Mouse (Mus musculus): ENCODE measurements at regions not wholly inside any gene's neighbourhood (a gene's known extent, or its start where the extent isn't known, plus 50 kb on each side); places are given as distances from the start of the nearest gene placed in this dataset.
A peak's percentile ranks its signal among the peaks of the same experiment; 100 is the strongest.

- H3K36me3 ChIP-seq: no peaks in the 10 kb centered on the region
- H3K9ac ChIP-seq: no peak overlapping the region
- 29% methylated on average over 5 of the region's 5 CpGs for WGBS
- H3K9me3 ChIP-seq: no peaks in the 10 kb centered on the region
- no peak overlapping the region for H3K4me2 ChIP-seq
- H3K4me1 ChIP-seq: peaks cover 14% of the 10 kb centered on the region
- H3K27ac ChIP-seq: no peak overlapping the region
- ATAC-seq (ENCODE audit: insufficient read depth, low FRiP score, low read depth): no peak
- H3K27me3 ChIP-seq (replicated peaks): no peaks in the 10 kb centered on the region
- no peak overlapping the region for H3K4me3 ChIP-seq (replicated peaks)
Observed at GRCm38 (mm10) chr12:27182397-27183375, 159.7 kb downstream of the Sox11 start.

DNA sequence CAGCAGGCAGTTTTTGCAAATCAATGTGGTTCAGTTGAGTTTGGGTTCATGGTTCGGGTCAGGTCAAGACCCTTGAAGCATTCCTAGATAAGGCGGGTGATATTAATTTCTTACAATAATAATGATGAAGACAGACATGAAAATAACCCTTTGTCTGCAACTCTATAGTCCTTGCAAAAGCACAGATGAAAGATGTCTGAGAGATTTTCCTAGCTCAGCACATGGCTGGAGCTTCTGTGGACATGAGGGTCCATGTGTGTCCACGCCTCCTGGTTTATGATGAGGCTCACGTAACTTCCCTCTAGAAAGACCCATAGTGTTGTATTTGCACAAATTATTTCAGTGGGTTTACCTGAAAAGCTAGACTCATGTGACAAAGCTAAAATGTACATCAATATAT lies 168.8 kb downstream of the Sox11 start:
- no peaks in the 10 kb centered on the region for H3K9me3 ChIP-seq
- 83% methylated on average over 4 of the region's 4 CpGs for WGBS
- no peaks in the 10 kb centered on the region for H3K27me3 ChIP-seq (replicated peaks)
- H3K4me3 ChIP-seq (replicated peaks): no peak overlapping the region
- H3K4me2 ChIP-seq: no peak overlapping the region
- H3K27ac ChIP-seq: no peak overlapping the region
- no peak overlapping the region for H3K9ac ChIP-seq
- H3K4me1 ChIP-seq: no peaks in the 10 kb centered on the region
- ATAC-seq (ENCODE audit: insufficient read depth, low FRiP score, low read depth): no peak
- no peaks in the 10 kb centered on the region for H3K36me3 ChIP-seq

GRCm38 (mm10) chr12:27173151-27173550 lies 169.2 kb downstream of the Sox11 start:
- 79% methylated on average over 4 of the region's 4 CpGs for WGBS
- no peaks in the 10 kb centered on the region for H3K4me1 ChIP-seq
- no peak overlapping the region for H3K27ac ChIP-seq
- no peaks in the 10 kb centered on the region for H3K9me3 ChIP-seq
- ATAC-seq (ENCODE audit: insufficient read depth, low FRiP score, low read depth): no peak
- H3K4me2 ChIP-seq: no peak overlapping the region
- no peaks in the 10 kb centered on the region for H3K36me3 ChIP-seq
- H3K9ac ChIP-seq: no peak overlapping the region
- H3K27me3 ChIP-seq (replicated peaks): no peaks in the 10 kb centered on the region
- H3K4me3 ChIP-seq (replicated peaks): no peak overlapping the region

GRCm38 (mm10) chr12:27171595-27171994 lies 170.8 kb downstream of the Sox11 start:
- ATAC-seq (ENCODE audit: insufficient read depth, low FRiP score, low read depth): no peak

DNA sequence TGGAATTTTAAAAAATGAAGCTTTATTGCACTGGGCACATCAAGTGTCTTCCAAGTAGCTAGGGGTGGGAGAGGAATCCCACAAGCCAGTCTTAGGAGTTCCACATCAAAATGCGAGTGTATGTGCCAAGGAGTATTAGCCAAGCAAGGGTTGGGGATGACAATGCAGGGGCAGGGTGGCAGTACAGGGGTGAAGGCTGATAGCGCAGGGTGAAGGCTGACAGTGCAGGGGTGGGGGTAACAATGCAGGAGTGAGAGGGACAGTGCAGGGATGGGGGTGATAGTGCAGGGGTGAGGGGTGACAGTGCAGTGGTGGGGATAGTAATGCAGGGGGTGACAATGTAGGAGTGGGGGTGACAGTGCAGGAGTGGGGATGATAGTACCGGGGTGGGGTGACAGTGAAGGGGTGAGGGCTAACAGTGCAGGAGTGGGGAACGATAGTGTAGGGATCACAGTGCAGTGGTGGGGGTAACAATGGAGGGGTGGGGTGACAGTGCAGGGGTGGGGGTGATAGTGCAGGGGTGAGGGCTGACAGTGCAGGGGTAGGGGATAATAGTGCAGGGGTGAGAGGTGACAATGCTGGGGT lies 177.4 kb downstream of the Sox11 start:
- no peak overlapping the region for H3K9ac ChIP-seq
- peak; percentile 14; the same call in 1 of the 2 replicates for ATAC-seq (ENCODE audit: insufficient read depth, low FRiP score, low read depth)
- no peaks in the 10 kb centered on the region for H3K27me3 ChIP-seq (replicated peaks)
- no peak overlapping the region for H3K4me3 ChIP-seq (replicated peaks)
- WGBS: 86% methylated on average over 4 of the region's 4 CpGs
- H3K27ac ChIP-seq: no peak overlapping the region
- no peaks in the 10 kb centered on the region for H3K9me3 ChIP-seq
- H3K36me3 ChIP-seq: no peaks in the 10 kb centered on the region
- no peak overlapping the region for H3K4me2 ChIP-seq
- H3K4me1 ChIP-seq: no peaks in the 10 kb centered on the region

More at GRCm38 (mm10) chr12:27171595-27171994, 170.8 kb downstream of the Sox11 start:
- Histone ChIP-seq H3K4me2 (no peak overlapping the region), H3K36me3 (no peaks in the 10 kb centered on the region), H3K4me3 (replicated peaks) (no peak overlapping the region), H3K27me3 (replicated peaks) (no peaks in the 10 kb centered on the region), H3K9ac (no peak overlapping the region), H3K27ac (no peak overlapping the region), H3K9me3 (no peaks in the 10 kb centered on the region), H3K4me1 (no peaks in the 10 kb centered on the region)

DNA sequence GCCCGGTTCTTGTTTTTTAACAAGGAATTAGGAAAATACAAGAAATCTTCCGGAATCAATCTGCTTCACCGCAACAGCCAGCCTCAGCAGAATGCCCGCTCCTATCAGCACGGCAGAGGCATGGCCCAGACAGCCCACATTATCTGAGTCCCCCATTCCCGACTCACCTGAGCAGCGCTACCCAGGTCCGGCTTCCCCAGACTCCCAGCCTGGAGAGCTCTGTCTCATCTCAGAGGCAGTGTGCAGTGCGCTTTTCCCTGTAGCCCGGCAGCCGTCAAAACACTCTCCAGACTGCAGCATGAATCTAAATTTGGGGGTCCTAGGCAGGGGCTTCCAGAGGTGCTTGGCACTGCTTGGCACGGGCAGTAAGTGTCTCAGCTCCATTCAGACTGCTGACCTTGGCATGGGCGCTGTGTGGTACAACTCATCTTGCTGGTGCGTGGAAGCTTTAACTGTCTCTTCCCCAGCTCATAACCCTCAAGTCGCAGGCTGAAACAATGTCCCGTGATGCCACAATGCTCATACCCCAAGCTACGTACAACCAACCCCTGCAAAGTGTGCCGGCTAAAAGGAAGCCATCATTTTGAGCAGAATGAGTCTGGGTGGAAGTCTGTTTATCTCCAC lies 182.2 kb downstream of the Sox11 start:
- H3K27me3 ChIP-seq (replicated peaks): no peaks in the 10 kb centered on the region
- no peaks in the 10 kb centered on the region for H3K36me3 ChIP-seq
- H3K9me3 ChIP-seq: no peaks in the 10 kb centered on the region
- no peak overlapping the region for H3K4me2 ChIP-seq
- H3K27ac ChIP-seq: no peak overlapping the region
- ATAC-seq (ENCODE audit: insufficient read depth, low FRiP score, low read depth): no peak
- H3K4me1 ChIP-seq: no peaks in the 10 kb centered on the region
- no peak overlapping the region for H3K4me3 ChIP-seq (replicated peaks)
- 74% methylated on average over 18 of the region's 18 CpGs for WGBS
- H3K9ac ChIP-seq: no peak overlapping the region

DNA sequence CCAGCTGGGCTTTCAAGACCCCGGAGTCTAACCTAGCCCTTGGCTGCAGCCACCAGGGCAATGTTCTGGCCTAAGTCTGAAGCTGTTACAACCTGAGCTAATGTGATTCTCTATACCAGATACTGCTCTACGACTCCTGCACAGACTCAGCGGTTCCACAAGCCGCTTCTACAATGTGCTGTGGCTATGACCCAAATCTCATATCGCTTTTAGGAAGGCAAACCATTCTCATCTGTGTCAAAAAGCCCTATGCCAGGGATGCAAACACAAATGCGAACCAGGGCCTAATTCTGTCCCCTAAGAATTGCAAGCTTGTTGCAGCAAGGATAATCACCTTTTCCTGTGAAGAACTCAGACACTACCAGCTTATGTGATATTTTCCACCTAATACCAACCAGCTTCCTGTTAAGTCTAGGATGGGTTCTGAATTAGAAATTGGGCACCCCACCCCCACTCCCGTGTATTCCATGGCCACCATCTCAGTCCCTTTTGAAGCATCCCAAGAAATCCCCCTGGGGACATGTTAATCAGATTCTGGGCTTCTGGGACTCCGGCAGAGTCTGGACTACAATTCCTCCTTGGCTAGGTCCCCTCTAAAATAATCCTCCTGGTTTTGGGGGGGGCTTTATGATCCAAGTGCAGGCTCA lies 182.8 kb downstream of the Sox11 start:
- Histone ChIP-seq H3K27ac (no peak overlapping the region), H3K4me1 (no peaks in the 10 kb centered on the region), H3K9ac (no peak overlapping the region), H3K27me3 (replicated peaks) (no peaks in the 10 kb centered on the region), H3K36me3 (no peaks in the 10 kb centered on the region), H3K4me3 (replicated peaks) (no peak overlapping the region), H3K9me3 (no peaks in the 10 kb centered on the region), H3K4me2 (no peak overlapping the region)
- 80% methylated on average over 8 of the region's 8 CpGs for WGBS
- ATAC-seq (ENCODE audit: insufficient read depth, low FRiP score, low read depth): no peak

DNA sequence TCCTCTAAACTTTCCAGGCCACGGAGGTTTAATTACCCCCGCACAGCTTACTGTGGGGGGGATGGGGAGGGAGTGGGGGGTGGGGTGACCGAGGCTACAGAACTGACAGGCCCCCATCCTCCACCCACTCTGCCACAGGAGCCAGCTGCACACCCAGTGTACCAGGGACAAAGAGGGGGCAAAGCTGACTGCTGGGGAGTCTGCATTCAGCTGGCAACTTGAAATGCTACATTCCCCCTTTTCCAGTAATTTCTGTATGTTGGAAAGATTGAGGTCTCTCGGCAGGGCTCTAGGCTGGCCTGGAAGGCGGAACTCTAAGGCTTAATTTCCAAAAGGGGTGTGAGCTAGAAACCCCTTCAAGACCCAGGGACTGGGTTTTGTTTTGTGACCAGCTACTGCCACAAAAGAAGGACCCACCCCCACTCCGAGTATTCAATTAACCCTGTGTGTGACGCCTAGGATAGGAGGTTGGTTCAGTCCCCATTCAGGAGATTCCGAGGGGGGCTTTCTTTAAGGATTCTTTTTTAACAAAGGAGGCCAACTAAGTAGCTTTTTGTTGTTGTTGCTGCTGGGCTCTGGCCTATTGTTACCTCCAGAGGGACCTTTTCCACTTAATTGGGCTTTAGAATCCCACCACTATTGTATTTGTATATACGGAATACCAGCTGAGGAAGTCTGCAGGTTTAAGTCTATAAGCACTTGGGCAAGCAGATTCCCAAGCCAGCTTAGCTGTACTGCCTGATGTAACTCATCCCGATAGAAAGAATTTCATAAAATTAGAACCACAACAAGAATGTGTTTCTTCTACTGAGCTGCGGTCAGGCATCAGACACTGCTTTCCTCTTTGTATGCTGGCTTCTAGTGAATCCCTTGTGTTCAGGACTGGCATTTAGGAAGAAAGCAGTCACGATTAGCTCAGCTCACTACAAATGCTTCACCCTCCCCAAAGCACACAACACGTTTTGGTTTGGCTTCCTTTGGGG lies 191.2 kb downstream of the Sox11 start:
- Histone ChIP-seq H3K27me3 (replicated peaks) (no peaks in the 10 kb centered on the region), H3K9me3 (no peaks in the 10 kb centered on the region), H3K4me2 (no peak overlapping the region), H3K9ac (no peak overlapping the region), H3K27ac (no peak overlapping the region), H3K4me1 (no peaks in the 10 kb centered on the region), H3K36me3 (no peaks in the 10 kb centered on the region), H3K4me3 (replicated peaks) (no peak overlapping the region)
- WGBS: 46% methylated on average over 13 of the region's 13 CpGs
- ATAC-seq (ENCODE audit: insufficient read depth, low FRiP score, low read depth): no peak

GRCm38 (mm10) chr12:27143310-27143709 lies 199.1 kb downstream of the Sox11 start:
- no peaks in the 10 kb centered on the region for H3K27me3 ChIP-seq (replicated peaks)
- H3K4me3 ChIP-seq (replicated peaks): no peak overlapping the region
- H3K36me3 ChIP-seq: no peaks in the 10 kb centered on the region
- no peaks in the 10 kb centered on the region for H3K9me3 ChIP-seq
- ATAC-seq (ENCODE audit: insufficient read depth, low FRiP score, low read depth): no peak
- WGBS: 64% methylated on average over 8 of the region's 8 CpGs
- no peak overlapping the region for H3K9ac ChIP-seq
- H3K4me2 ChIP-seq: no peak overlapping the region
- peaks cover 8% of the 10 kb centered on the region for H3K4me1 ChIP-seq
- no peak overlapping the region for H3K27ac ChIP-seq

- ATAC-seq (ENCODE audit: insufficient read depth, low FRiP score, low read depth): peak; percentile 39; the same call in 1 of the 2 replicates
- Histone ChIP-seq H3K9me3 (no peaks in the 10 kb centered on the region), H3K27ac (no peak overlapping the region), H3K27me3 (replicated peaks) (no peaks in the 10 kb centered on the region), H3K4me3 (replicated peaks) (no peak overlapping the region), H3K4me1 (peaks cover 17% of the 10 kb centered on the region), H3K36me3 (no peaks in the 10 kb centered on the region), H3K4me2 (no peak overlapping the region), H3K9ac (no peak overlapping the region)
- WGBS: 22% methylated on average over 5 of the region's 5 CpGs
Observed at GRCm38 (mm10) chr12:27140335-27140702, 202.1 kb downstream of the Sox11 start.

All from stomach, embryonic 15.5 days (tissue).